Comparison of ENCODE assay signal across 20 mouse cellular contexts in the genomic region with DNA sequence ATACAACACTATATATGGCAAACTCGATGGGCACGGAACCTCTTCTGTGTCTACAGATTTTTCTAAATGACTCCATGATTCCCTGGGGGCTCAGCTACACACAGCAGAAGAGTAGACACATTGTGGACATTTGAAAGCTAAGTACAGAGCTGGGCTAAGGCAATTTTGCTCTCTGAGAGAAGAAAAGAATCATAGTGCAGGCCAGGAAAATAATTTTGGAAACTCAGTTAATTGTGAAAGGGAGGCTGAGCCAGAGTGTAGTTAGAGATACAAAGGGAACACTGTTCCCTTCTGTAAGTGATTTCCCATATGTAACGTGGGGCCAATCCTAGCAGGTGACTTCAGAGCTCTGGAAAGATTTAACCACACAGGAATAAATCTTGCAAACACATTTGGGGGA.
DNase-seq lines count a peak whose midpoint lies in the region; ATAC-seq and TF ChIP-seq lines count a peak whose summit lies in the region.
"Had no signal": no experiment of that assay in that cellular context is flagged by ENCODE, and none has a peak within 500 bp of the region (broad histone marks: within the 10 kb centered on the region; RNA-seq: fewer than 3 reads in every experiment).

No protein-coding gene starts in this region.

- TF ChIP-seq CTCF in lung, postnatal 0 days (IDR thresholded peaks at IDR 0.05): no peak

- 79% methylated on average over 3 of the region's 3 CpGs for WGBS in intestine, embryonic 16.5 days
- WGBS in intestine, embryonic 15.5 days: 75% methylated on average over 3 of the region's 3 CpGs
- WGBS in lung, postnatal 0 days: 84% methylated on average over 3 of the region's 3 CpGs

- no peaks in the 10 kb centered on the region for H3K4me1 ChIP-seq in intestine, embryonic 16.5 days (ENCODE audit: control insufficient read depth, insufficient read depth, low read length)
- H3K4me1 ChIP-seq in intestine, embryonic 15.5 days (replicated peaks): no peaks in the 10 kb centered on the region
- H3K4me1 ChIP-seq in lung, postnatal 0 days (ENCODE audit: insufficient read depth, low read depth, low read length): no peaks in the 10 kb centered on the region
- H3K4me1 ChIP-seq: heart, embryonic 12.5 days; hindbrain, embryonic 12.5 days had no signal

- peak; percentile 36; the same call in 1 of the 2 replicates for ATAC-seq in intestine, embryonic 16.5 days
- no peak for ATAC-seq in intestine, embryonic 15.5 days
- ATAC-seq in lung, postnatal 0 days: no peak
- ATAC-seq: forebrain, embryonic 16.5 days; midbrain, embryonic 16.5 days had no signal

- H3K9me3 ChIP-seq in intestine, embryonic 16.5 days (ENCODE audit: control insufficient read depth, low read length): no peaks in the 10 kb centered on the region
- H3K9me3 ChIP-seq in intestine, embryonic 15.5 days: no peaks in the 10 kb centered on the region
- H3K9me3 ChIP-seq in lung, postnatal 0 days (ENCODE audit: low read length): no peaks in the 10 kb centered on the region
- H3K9me3 ChIP-seq: heart, embryonic 12.5 days; hindbrain, embryonic 12.5 days had no signal

- H3K9ac ChIP-seq in intestine, embryonic 16.5 days (ENCODE audit: low read depth, low read length): no peak overlapping the region
- no peak overlapping the region for H3K9ac ChIP-seq in intestine, embryonic 15.5 days
- H3K9ac ChIP-seq in lung, postnatal 0 days (replicated peaks; ENCODE audit: low read depth): no peak overlapping the region
- H3K9ac ChIP-seq: heart, embryonic 12.5 days; hindbrain, embryonic 12.5 days had no signal

- H3K4me3 ChIP-seq in intestine, embryonic 16.5 days (ENCODE audit: low read length): no peak overlapping the region
- no peak overlapping the region for H3K4me3 ChIP-seq in intestine, embryonic 15.5 days (replicated peaks)
- no peak overlapping the region for H3K4me3 ChIP-seq in lung, postnatal 0 days (ENCODE audit: low read depth, low read length)
- H3K4me3 ChIP-seq: heart, embryonic 12.5 days; hindbrain, embryonic 12.5 days had no signal

- H3K4me2 ChIP-seq in intestine, embryonic 16.5 days (ENCODE audit: low read depth, low read length): no peak overlapping the region
- no peak overlapping the region for H3K4me2 ChIP-seq in intestine, embryonic 15.5 days (replicated peaks)
- no peak overlapping the region for H3K4me2 ChIP-seq in lung, postnatal 0 days (replicated peaks; ENCODE audit: low read depth, low read length)
- H3K4me2 ChIP-seq: heart, embryonic 12.5 days; hindbrain, embryonic 12.5 days; liver, embryonic 11.5 days had no signal

- no peak for TF ChIP-seq EP300 in lung, postnatal 0 days (IDR thresholded peaks at IDR 0.05)

- H3K27ac ChIP-seq in intestine, embryonic 16.5 days (ENCODE audit: low read length): no peak overlapping the region
- H3K27ac ChIP-seq in intestine, embryonic 15.5 days: no peak overlapping the region
- H3K27ac ChIP-seq in lung, postnatal 0 days (ENCODE audit: low read length): no peak overlapping the region

- DNase-seq in embryo, embryonic 11.5 days (ENCODE audit: low read depth, low spot score): peak; percentile 19
- DNase-seq in forelimb bud, embryonic 11.5 days (ENCODE audit: low read depth, low spot score): peak; percentile 67
- DNase-seq in mesoderm, embryonic 11.5 days (ENCODE audit: low read depth, low spot score): peak; percentile 54
- no peak for DNase-seq in lung, postnatal 0 days (ENCODE audit: low spot score)
- DNase-seq in retina, embryonic 14.5 days (ENCODE audit: low spot score): no peak
- no peak for DNase-seq in kidney, postnatal 4 days
- DNase-seq: adrenal gland, adult 2 months; cerebellum, adult 18-20 months; cerebellum, postnatal 36 days; heart, postnatal 14 days; lung, adult 2 months; lung, postnatal 36 days; spleen, adult 18-20 months had no signal

- H3K36me3 ChIP-seq in intestine, embryonic 16.5 days (ENCODE audit: control insufficient read depth, insufficient read depth, low read length): no peaks in the 10 kb centered on the region
- H3K36me3 ChIP-seq in intestine, embryonic 15.5 days: no peaks in the 10 kb centered on the region
- no peaks in the 10 kb centered on the region for H3K36me3 ChIP-seq in lung, postnatal 0 days (ENCODE audit: insufficient read depth, low read length)
- H3K36me3 ChIP-seq: heart, embryonic 12.5 days; hindbrain, embryonic 12.5 days had no signal

- no peaks in the 10 kb centered on the region for H3K27me3 ChIP-seq in intestine, embryonic 16.5 days (replicated peaks; ENCODE audit: control insufficient read depth, insufficient read depth, low read length)
- H3K27me3 ChIP-seq in intestine, embryonic 15.5 days (replicated peaks): no peaks in the 10 kb centered on the region
- no peaks in the 10 kb centered on the region for H3K27me3 ChIP-seq in lung, postnatal 0 days (replicated peaks; ENCODE audit: insufficient read depth, low read length)
- H3K27me3 ChIP-seq: heart, embryonic 12.5 days; hindbrain, embryonic 12.5 days had no signal

Comparison
In these comparisons a context has a peak if more than half of its experiments do, and no peak if none do; other contexts are left out.
1. DNase-seq: peak in embryo, embryonic 11.5 days (single experiment), forelimb bud, embryonic 11.5 days (single experiment) and mesoderm, embryonic 11.5 days (single experiment); none in lung, postnatal 0 days (single experiment), retina, embryonic 14.5 days (single experiment) and kidney, postnatal 4 days (0 of 2).